Mouse (Mus musculus) G1E (cell line): ENCODE measurements around the gene Jund. TPM values are rescaled to one million over a fixed set of nuclear protein-coding genes. Genes with fewer than 3 reads are reported as not detected.

ENCODE experiments used
- ATAC-seq: 2 replicates; pipeline ENCODE4 v1.8.0; 2016; ENCODE audit warnings: mild to moderate bottlenecking; ENCODE audit not compliant: insufficient number of reproducible peaks, poor library complexity, low FRiP score, severe bottlenecking; ENCODE audit errors: extremely low read depth
- DNase-seq: peaks from one replicate; pipeline ENCODE4 v3.0.0; 2012; ENCODE audit warnings: low spot score
- H3K27me3 ChIP-seq: 2 replicates; pipeline ENCODE4 v1.6.1; 2012; ENCODE audit warnings: mild to moderate bottlenecking, low read length, inconsistent platforms; ENCODE audit not compliant: insufficient read depth
- H3K36me3 ChIP-seq: replicated peaks from 2 replicates; pipeline ENCODE3; 2012; ENCODE audit warnings: mild to moderate bottlenecking, inconsistent platforms
- H3K4me1 ChIP-seq: 2 replicates; pipeline ENCODE4 v1.6.1; 2012; ENCODE audit warnings: low read depth, low read length, inconsistent platforms, mixed read lengths; ENCODE audit not compliant: insufficient read depth
- H3K4me3 ChIP-seq: 2 replicates; pipeline ENCODE4 v1.5.1; 2012; ENCODE audit warnings: low read depth, mild to moderate bottlenecking, inconsistent platforms, low read length, moderate library complexity, mixed read lengths
- H3K9me3 ChIP-seq: replicated peaks from 2 replicates; pipeline ENCODE4 v1.6.1; 2012; ENCODE audit warnings: inconsistent platforms
- CTCF ChIP-seq: IDR thresholded peaks from 2 replicates; pipeline ENCODE4 v1.5.1; 2012; ENCODE audit warnings: low read depth, low read length, inconsistent platforms, mixed read lengths
- GATA1 ChIP-seq: IDR thresholded peaks from 2 replicates; pipeline ENCODE4 v1.6.1; 2012; ENCODE audit warnings: borderline replicate concordance, low read length, inconsistent platforms, mixed read lengths
- GATA2 ChIP-seq: IDR thresholded peaks from 2 replicates; pipeline ENCODE4 v1.6.1; 2012; ENCODE audit warnings: low read depth, low read length, inconsistent platforms, borderline replicate concordance
- TAL1 ChIP-seq: conservative IDR thresholded peaks from 2 replicates; pipeline ENCODE4 v1.6.1; 2012; ENCODE audit warnings: low read depth, low read length, inconsistent platforms, mixed read lengths
- polyA plus RNA-seq: library from polyadenylated mRNA; stranded (reverse); fragments of >175 nt; gene quantifications from 2 replicates; pipeline ENCODE4 v1.2.3, GENCODE M21; 2012
- total RNA-seq, 2 experiments: library from RNA; stranded (forward) in 1 of 2; stranded (reverse) in 1 of 2; fragments of 200-1000 nt in 1 of 2; fragments of >200 nt in 1 of 2; fragmentation: Nextera tagmentation in 1 of 2; gene quantifications; 2 replicates each; pipeline ENCODE4 v1.2.3; 2014 to 2017

Gene Jund
- total and polyA plus RNA-seq, 3 experiments, result 40.2 to 183 (median 60.3) TPM

- Histone ChIP-seq H3K36me3 (no peaks in the 10 kb centered on the region), H3K27me3 (peaks cover 60% of the 10 kb centered on the region), H3K9me3 (no peaks in the 10 kb centered on the region), H3K4me1 (peaks cover 19% of the 10 kb centered on the region), H3K4me3 (no peak overlapping the region)
- DNase-seq (no peak), ATAC-seq (no peak)
- no peak for TF ChIP-seq GATA1
- no peak for TF ChIP-seq CTCF
- no peak for TF ChIP-seq TAL1
- no peak for TF ChIP-seq GATA2
Observed at GRCm38 (mm10) chr8:70748246-70749096, 49.7 kb downstream of the Jund start.

DNA sequence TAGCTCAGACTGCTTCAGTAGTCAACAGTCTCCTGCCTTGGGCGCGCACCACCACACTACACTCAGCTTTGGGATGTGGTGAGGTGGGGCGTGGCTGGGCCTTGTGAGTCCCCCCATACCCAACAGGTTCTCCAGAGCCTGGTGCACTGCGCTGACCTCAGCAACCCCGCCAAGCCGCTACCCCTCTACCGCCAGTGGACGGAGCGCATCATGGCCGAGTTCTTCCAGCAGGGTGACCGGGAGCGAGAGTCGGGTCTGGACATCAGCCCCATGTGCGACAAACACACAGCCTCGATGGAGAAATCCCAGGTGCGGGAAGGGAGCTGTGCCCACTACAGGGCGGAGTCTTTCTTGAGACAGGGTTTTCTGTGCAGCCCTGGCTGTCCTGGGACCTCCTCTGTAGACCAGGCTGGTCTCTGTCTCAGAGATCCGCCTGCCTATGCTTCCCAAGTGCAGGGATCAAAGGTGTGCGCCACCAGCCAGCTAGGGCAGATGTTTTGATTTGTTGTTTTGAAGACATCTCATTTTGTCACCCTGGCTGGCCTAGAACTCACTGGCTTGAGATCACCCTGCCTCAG, 50.4 kb downstream of the Jund start:
- DNase-seq (no peak), ATAC-seq (no peak)
- H3K9me3 ChIP-seq, result no peaks in the 10 kb centered on the region
- H3K4me1 ChIP-seq, result peaks cover 27% of the 10 kb centered on the region
- H3K27me3 ChIP-seq, result peaks cover 54% of the 10 kb centered on the region
- no peaks in the 10 kb centered on the region for H3K36me3 ChIP-seq
- H3K4me3 ChIP-seq, result no peak overlapping the region
- TF ChIP-seq CTCF, result no peak
- no peak for TF ChIP-seq GATA1
- TF ChIP-seq GATA2, result no peak

Other genes with a start within 250 kb of the Jund start
Only the 20 nearest of the 28 such genes appear.
- 228 and 232 TPM in 2 replicates for gene Fkbp8, start 171.2 kb upstream of the Jund start, total RNA-seq (2014; fragmentation: Nextera tagmentation)
- gene Fkbp8, start 171.2 kb upstream of the Jund start, total RNA-seq (2017), result 206 and 221 TPM in 2 replicates
- gene Fkbp8, start 171.2 kb upstream of the Jund start, polyA plus RNA-seq, result 939 and 1,510 TPM in 2 replicates
- gene Kxd1, start 171.0 kb upstream of the Jund start, total RNA-seq (2014; fragmentation: Nextera tagmentation), result 180 and 189 TPM in 2 replicates
- 47.5 and 50.9 TPM in 2 replicates for gene Kxd1, start 171.0 kb upstream of the Jund start, total RNA-seq (2017)
- gene Kxd1, start 171.0 kb upstream of the Jund start, polyA plus RNA-seq, result 40.0 and 49.9 TPM in 2 replicates
- 20.8 and 22.7 TPM in 2 replicates for gene Ell, start 159.5 kb upstream of the Jund start, total RNA-seq (2014; fragmentation: Nextera tagmentation)
- gene Ell, start 159.5 kb upstream of the Jund start, total RNA-seq (2017), result 7.6 and 9.1 TPM in 2 replicates
- 56.4 and 59.0 TPM in 2 replicates for gene Ell, start 159.5 kb upstream of the Jund start, polyA plus RNA-seq
- 22.9 and 24.4 TPM in 2 replicates for gene Isyna1, start 104.6 kb upstream of the Jund start, total RNA-seq (2014; fragmentation: Nextera tagmentation)
- gene Isyna1, start 104.6 kb upstream of the Jund start, total RNA-seq (2017), result 35.8 and 36.8 TPM in 2 replicates
- gene Isyna1, start 104.6 kb upstream of the Jund start, polyA plus RNA-seq, result 141 and 157 TPM in 2 replicates
- 21.7 and 31.0 TPM in 2 replicates for gene Ssbp4, start 90.1 kb upstream of the Jund start, total RNA-seq (2014; fragmentation: Nextera tagmentation)
- 51.7 and 114 TPM in 2 replicates for gene Ssbp4, start 90.1 kb upstream of the Jund start, total RNA-seq (2017)
- gene Ssbp4, start 90.1 kb upstream of the Jund start, polyA plus RNA-seq, result 606 and 1,025 TPM in 2 replicates
- 1.3 and 2.6 TPM in 2 replicates for gene Lrrc25, start 82.8 kb upstream of the Jund start, total RNA-seq (2014; fragmentation: Nextera tagmentation)
- gene Lrrc25, start 82.8 kb upstream of the Jund start, total RNA-seq (2017), result 1.2 and 1.6 TPM in 2 replicates
- gene Lrrc25, start 82.8 kb upstream of the Jund start, polyA plus RNA-seq, result 1.6 and 1.7 TPM in 2 replicates
- gene Gdf15, start 66.5 kb upstream of the Jund start, total RNA-seq (2014; fragmentation: Nextera tagmentation), result not detected in 2 replicates
- not detected in 2 replicates for gene Gdf15, start 66.5 kb upstream of the Jund start, total RNA-seq (2017)
- 0.03 and 0.06 TPM in 2 replicates for gene Gdf15, start 66.5 kb upstream of the Jund start, polyA plus RNA-seq
- 16.6 and 23.1 TPM in 2 replicates for gene Pgpep1, start 38.6 kb upstream of the Jund start, total RNA-seq (2014; fragmentation: Nextera tagmentation)
- gene Pgpep1, start 38.6 kb upstream of the Jund start, total RNA-seq (2017), result 9.4 and 9.5 TPM in 2 replicates
- 3.1 and 3.3 TPM in 2 replicates for gene Pgpep1, start 38.6 kb upstream of the Jund start, polyA plus RNA-seq
- 94.1 and 95.7 TPM in 2 replicates for gene Lsm4, start 25.7 kb upstream of the Jund start, total RNA-seq (2014; fragmentation: Nextera tagmentation)
- 151 and 174 TPM in 2 replicates for gene Lsm4, start 25.7 kb upstream of the Jund start, total RNA-seq (2017)
- 889 and 1,166 TPM in 2 replicates for gene Lsm4, start 25.7 kb upstream of the Jund start, polyA plus RNA-seq
- gene Iqcn, start 4.5 kb downstream of the Jund start, total RNA-seq (2014; fragmentation: Nextera tagmentation), result not detected in 2 replicates
- 0.05 and 0.06 TPM in 2 replicates for gene Iqcn, start 4.5 kb downstream of the Jund start, total RNA-seq (2017)
- 0.02 TPM in 1 of 2 replicates, not detected in the other for gene Iqcn, start 4.5 kb downstream of the Jund start, polyA plus RNA-seq
- gene Gm3336, start 19.6 kb downstream of the Jund start, total RNA-seq (2014; fragmentation: Nextera tagmentation), result 1.6 and 3.7 TPM in 2 replicates
- gene Gm3336, start 19.6 kb downstream of the Jund start, total RNA-seq (2017), result 0.93 and 2.8 TPM in 2 replicates
- 0.66 and 0.68 TPM in 2 replicates for gene Gm3336, start 19.6 kb downstream of the Jund start, polyA plus RNA-seq
- gene Pde4c, start 24.8 kb downstream of the Jund start, total RNA-seq (2014; fragmentation: Nextera tagmentation), result 0.83 TPM in 1 of 2 replicates, not detected in the other
- gene Pde4c, start 24.8 kb downstream of the Jund start, total RNA-seq (2017), result 0.22 TPM in 1 of 2 replicates, not detected in the other
- 0.41 and 0.95 TPM in 2 replicates for gene Pde4c, start 24.8 kb downstream of the Jund start, polyA plus RNA-seq
- gene Rab3a, start 55.7 kb downstream of the Jund start, total RNA-seq (2014; fragmentation: Nextera tagmentation), result 11.2 and 11.4 TPM in 2 replicates
- gene Rab3a, start 55.7 kb downstream of the Jund start, total RNA-seq (2017), result 4.6 and 7.0 TPM in 2 replicates
- 10.8 and 15.4 TPM in 2 replicates for gene Rab3a, start 55.7 kb downstream of the Jund start, polyA plus RNA-seq
- 63.1 and 67.1 TPM in 2 replicates for gene Mpv17l2, start 62.0 kb downstream of the Jund start, total RNA-seq (2014; fragmentation: Nextera tagmentation)
- gene Mpv17l2, start 62.0 kb downstream of the Jund start, total RNA-seq (2017), result 13.5 and 13.9 TPM in 2 replicates
- 89.1 and 101 TPM in 2 replicates for gene Mpv17l2, start 62.0 kb downstream of the Jund start, polyA plus RNA-seq
- gene Pik3r2, start 77.8 kb downstream of the Jund start, total RNA-seq (2014; fragmentation: Nextera tagmentation), result 7.1 and 16.3 TPM in 2 replicates
- gene Pik3r2, start 77.8 kb downstream of the Jund start, total RNA-seq (2017), result 11.8 and 13.3 TPM in 2 replicates
- 55.0 and 68.8 TPM in 2 replicates for gene Pik3r2, start 77.8 kb downstream of the Jund start, polyA plus RNA-seq
- gene Mast3, start 106.1 kb downstream of the Jund start, total RNA-seq (2014; fragmentation: Nextera tagmentation), result 79.8 and 104 TPM in 2 replicates
- 15.7 and 18.9 TPM in 2 replicates for gene Mast3, start 106.1 kb downstream of the Jund start, total RNA-seq (2017)
- 323 and 357 TPM in 2 replicates for gene Mast3, start 106.1 kb downstream of the Jund start, polyA plus RNA-seq
- 1.9 and 2.7 TPM in 2 replicates for gene Il12rb1, start 109.5 kb downstream of the Jund start, total RNA-seq (2014; fragmentation: Nextera tagmentation)
- gene Il12rb1, start 109.5 kb downstream of the Jund start, total RNA-seq (2017), result 2.3 and 3.1 TPM in 2 replicates
- 4.6 and 5.6 TPM in 2 replicates for gene Il12rb1, start 109.5 kb downstream of the Jund start, polyA plus RNA-seq
- gene Arrdc2, start 140.8 kb downstream of the Jund start, total RNA-seq (2014; fragmentation: Nextera tagmentation), result 7.4 and 19.6 TPM in 2 replicates
- 12.3 and 15.0 TPM in 2 replicates for gene Arrdc2, start 140.8 kb downstream of the Jund start, total RNA-seq (2017)
- gene Arrdc2, start 140.8 kb downstream of the Jund start, polyA plus RNA-seq, result 78.9 and 92.7 TPM in 2 replicates
- not detected in 2 replicates for gene Kcnn1, start 164.3 kb downstream of the Jund start, total RNA-seq (2014; fragmentation: Nextera tagmentation)
- gene Kcnn1, start 164.3 kb downstream of the Jund start, total RNA-seq (2017), result 0.12 and 0.22 TPM in 2 replicates
- 0.02 and 0.03 TPM in 2 replicates for gene Kcnn1, start 164.3 kb downstream of the Jund start, polyA plus RNA-seq
- 17.0 and 18.9 TPM in 2 replicates for gene Ccdc124, start 175.0 kb downstream of the Jund start, total RNA-seq (2014; fragmentation: Nextera tagmentation)
- gene Ccdc124, start 175.0 kb downstream of the Jund start, total RNA-seq (2017), result 16.1 and 16.7 TPM in 2 replicates
- 171 and 172 TPM in 2 replicates for gene Ccdc124, start 175.0 kb downstream of the Jund start, polyA plus RNA-seq